Mouse (Mus musculus) thymus, postnatal 25 days (tissue): ENCODE data around the gene Slc44a1.

ENCODE experiments used
- DNase-seq: peaks from one replicate; pipeline ENCODE4 v3.0.0; 2022

The Slc44a1 gene

GRCm38 (mm10) chr4:53440010-53440815, at the start of gene Slc44a1:
Slc44a1 (plus strand) TSS chr4:53440413.
- DNase-seq, result peak; percentile 82

- no peak for DNase-seq
Observed at GRCm38 (mm10) chr4:53395002-53395401, 45.2 kb upstream of the Slc44a1 start.

GRCm38 (mm10) chr4:53396623-53397192, 43.5 kb upstream of the Slc44a1 start:
- no peak for DNase-seq

- DNase-seq, result no peak
Observed at GRCm38 (mm10) chr4:53397280-53398117, 42.7 kb upstream of the Slc44a1 start.

GRCm38 (mm10) chr4:53398561-53398960, 41.7 kb upstream of the Slc44a1 start:
- no peak for DNase-seq

GRCm38 (mm10) chr4:53399428-53399827, 40.8 kb upstream of the Slc44a1 start:
- DNase-seq, result no peak

- no peak for DNase-seq
Observed at GRCm38 (mm10) chr4:53403386-53403785, 36.8 kb upstream of the Slc44a1 start.

- DNase-seq, result no peak
Observed at GRCm38 (mm10) chr4:53404431-53404925, 35.7 kb upstream of the Slc44a1 start.

- no peak for DNase-seq
Observed at GRCm38 (mm10) chr4:53406866-53407265, 33.3 kb upstream of the Slc44a1 start.

GRCm38 (mm10) chr4:53408821-53409220, 31.4 kb upstream of the Slc44a1 start:
- no peak for DNase-seq

- no peak for DNase-seq
Observed at GRCm38 (mm10) chr4:53409526-53410085, 30.6 kb upstream of the Slc44a1 start.

- DNase-seq, result no peak
Observed at GRCm38 (mm10) chr4:53410752-53411151, 29.5 kb upstream of the Slc44a1 start.

GRCm38 (mm10) chr4:53411958-53412870, 28.0 kb upstream of the Slc44a1 start:
- no peak for DNase-seq

- DNase-seq, result no peak
Observed at GRCm38 (mm10) chr4:53412991-53413390, 27.2 kb upstream of the Slc44a1 start.

GRCm38 (mm10) chr4:53414031-53414797, 26.0 kb upstream of the Slc44a1 start:
- no peak for DNase-seq

GRCm38 (mm10) chr4:53415873-53416637, 24.2 kb upstream of the Slc44a1 start:
- no peak for DNase-seq

GRCm38 (mm10) chr4:53416928-53417327, 23.3 kb upstream of the Slc44a1 start:
- DNase-seq, result no peak

- no peak for DNase-seq
Observed at GRCm38 (mm10) chr4:53422799-53423198, 17.4 kb upstream of the Slc44a1 start.

- DNase-seq, result no peak
Observed at GRCm38 (mm10) chr4:53427120-53427519, 13.1 kb upstream of the Slc44a1 start.

GRCm38 (mm10) chr4:53430522-53430921, 9.7 kb upstream of the Slc44a1 start:
- no peak for DNase-seq
